Mouse (Mus musculus) thymus, adult 2 months (tissue): ENCODE measurements at regions not wholly inside any gene's neighbourhood (a gene's known extent, or its start where the extent isn't known, plus 50 kb on each side); places are given as distances from the start of the nearest gene placed in this dataset.

Experiments
- CTCF ChIP-seq: fragments of 200-500 bp; IDR thresholded peaks from 2 replicates; pipeline ENCODE4 v1.5.1; 2012; ENCODE audit warnings: mild to moderate bottlenecking, control low read depth, low read length, moderate library complexity, borderline replicate concordance; ENCODE audit not compliant: control insufficient read depth, poor library complexity, insufficient read depth; ENCODE audit errors: extremely low read depth
- POLR2A ChIP-seq: fragments of 200-500 bp; IDR thresholded peaks from 2 replicates; pipeline ENCODE4 v1.6.1; 2012; ENCODE audit warnings: mild to moderate bottlenecking, low read length, control low read depth, moderate library complexity; ENCODE audit not compliant: control insufficient read depth, poor library complexity, insufficient read depth; ENCODE audit errors: extremely low read depth

DNA sequence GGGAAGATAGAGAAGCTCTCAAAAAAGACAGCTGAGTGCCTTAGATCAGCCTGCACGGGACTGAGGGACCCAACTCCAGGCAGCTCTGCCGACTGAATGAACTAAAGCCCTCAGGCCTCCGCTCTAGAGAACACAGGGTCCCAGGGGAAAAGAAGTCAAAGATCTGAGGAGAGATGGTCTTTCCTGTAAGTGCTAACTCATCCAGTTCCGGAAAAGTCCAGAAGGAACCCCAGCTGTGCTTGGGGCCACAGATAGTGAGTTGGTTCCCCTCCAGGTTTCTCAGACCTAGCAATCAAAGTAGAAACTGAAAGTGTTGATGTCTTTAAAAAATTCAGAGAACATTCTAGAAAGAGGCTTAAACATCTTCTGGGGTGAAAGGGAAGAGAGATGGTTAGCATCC lies 220.0 kb downstream of the Rybp start:
- TF ChIP-seq CTCF (no peak), POLR2A (no peak)
